Mouse (Mus musculus) embryonic fibroblast, embryonic 13.5 days (primary cell): ENCODE data around the gene Acadvl. TPM values are rescaled to one million over a fixed set of nuclear protein-coding genes. Genes with fewer than 3 reads are reported as not detected.

Source experiments
- H3K27ac ChIP-seq: 2 replicates; pipeline ENCODE4 v1.5.1; 2012; ENCODE audit warnings: low read length, control low read depth, inconsistent platforms; ENCODE audit not compliant: insufficient read depth
- H3K4me1 ChIP-seq: 2 replicates; pipeline ENCODE4 v1.6.1; 2011; ENCODE audit warnings: low read length; ENCODE audit not compliant: control insufficient read depth, insufficient read depth
- H3K4me3 ChIP-seq: 2 replicates; pipeline ENCODE4 v1.5.1; 2011; ENCODE audit warnings: mild to moderate bottlenecking, control low read depth, low read length; ENCODE audit not compliant: insufficient read depth
- CTCF ChIP-seq: IDR thresholded peaks from 2 replicates; pipeline ENCODE4 v1.5.1; 2011; ENCODE audit warnings: mild to moderate bottlenecking, control low read depth, low read length, moderate library complexity, borderline replicate concordance; ENCODE audit not compliant: insufficient read depth
- POLR2A ChIP-seq: IDR thresholded peaks from 2 replicates; pipeline ENCODE4 v1.6.1; 2011; ENCODE audit warnings: low read depth, mild to moderate bottlenecking, control low read depth, low read length, moderate library complexity
- polyA plus RNA-seq: library from polyadenylated mRNA; stranded (reverse); fragments of >200 nt; gene quantifications from 2 replicates; pipeline ENCODE4 v1.2.4, GENCODE M21; 2011; ENCODE audit warnings: low read depth; ENCODE audit not compliant: missing spikeins, insufficient read length

Acadvl gene
- polyA plus RNA-seq, 1 experiment: 47.4 TPM

- Histone ChIP-seq H3K27ac (no peak overlapping the region), H3K4me1 (0 out of 2 replicates have a peak, but pooled peaks cover 7% of the 10 kb centered on the region), H3K4me3 (no peak overlapping the region)
- no peak for TF ChIP-seq POLR2A
- TF ChIP-seq CTCF: no peak
These were observed 5.2 kb downstream of the Acadvl start for GRCm38 (mm10) chr11:70010033-70010432.

GRCm38 (mm10) chr11:70005521-70005920 lies 9.7 kb downstream of the Acadvl start:
- Histone ChIP-seq H3K4me1 (peaks cover 3% of the 10 kb centered on the region; the same call in 1 of the 2 replicates), H3K27ac (no peak overlapping the region), H3K4me3 (no peak overlapping the region)
- TF ChIP-seq CTCF (peak; percentile 26; the same call in 1 of the 2 replicates), POLR2A (no peak)

- H3K4me3 ChIP-seq: peak overlapping the region; percentile 3; the same call in 1 of the 2 replicates
- peaks cover 6% of the 10 kb centered on the region; the same call in 1 of the 2 replicates for H3K4me1 ChIP-seq
- TF ChIP-seq POLR2A: no peak
- TF ChIP-seq CTCF: no peak
- no peak overlapping the region for H3K27ac ChIP-seq
These were observed 12.7 kb downstream of the Acadvl start for GRCm38 (mm10) chr11:70002471-70002870.

GRCm38 (mm10) chr11:70001865-70002264 lies 13.3 kb downstream of the Acadvl start:
- Histone ChIP-seq H3K4me3 (peak overlapping the region; percentile 98), H3K4me1 (peaks cover 6% of the 10 kb centered on the region; the same call in 1 of the 2 replicates), H3K27ac (no peak overlapping the region)
- TF ChIP-seq CTCF (no peak), POLR2A (no peak)

GRCm38 (mm10) chr11:70001159-70001558 lies 14.1 kb downstream of the Acadvl start:
- H3K4me3 ChIP-seq: peak overlapping the region; percentile 98
- TF ChIP-seq POLR2A: no peak
- TF ChIP-seq CTCF: no peak
- H3K4me1 ChIP-seq: peaks cover 6% of the 10 kb centered on the region; the same call in 1 of the 2 replicates
- peak overlapping the region; percentile 81 for H3K27ac ChIP-seq

GRCm38 (mm10) chr11:70000396-70000898 lies 14.8 kb downstream of the Acadvl start, which contains the start of gene Dvl2:
Gene Dvl2 (plus strand): TSS chr11:70000595.
- H3K4me3 ChIP-seq: peak within 1 kb of the TSS; percentile 98
- H3K27ac ChIP-seq: peak within 1 kb of the TSS; percentile 81
- no peak for TF ChIP-seq CTCF
- TF ChIP-seq POLR2A: peak; percentile 95
- H3K4me1 ChIP-seq: peaks cover 6% of the 10 kb centered on the region; the same call in 1 of the 2 replicates

GRCm38 (mm10) chr11:69999666-70000065 lies 15.5 kb downstream of the Acadvl start:
- TF ChIP-seq CTCF (no peak), POLR2A (no peak)
- Histone ChIP-seq H3K4me1 (peaks cover 6% of the 10 kb centered on the region; the same call in 1 of the 2 replicates), H3K4me3 (no peak overlapping the region), H3K27ac (peak overlapping the region; percentile 16; the same call in 1 of the 2 replicates)

- H3K4me1 ChIP-seq: peaks cover 6% of the 10 kb centered on the region; the same call in 1 of the 2 replicates
- TF ChIP-seq POLR2A (no peak), CTCF (no peak; the same call in 1 of the 2 replicates)
- H3K27ac ChIP-seq: no peak overlapping the region
- H3K4me3 ChIP-seq: no peak overlapping the region
These were observed 16.4 kb downstream of the Acadvl start for GRCm38 (mm10) chr11:69998567-69999491.

- TF ChIP-seq POLR2A (peak; percentile 62), CTCF (no peak)
- Histone ChIP-seq H3K4me1 (0 out of 2 replicates have a peak, but pooled peaks cover 3% of the 10 kb centered on the region), H3K27ac (peak overlapping the region; percentile 94), H3K4me3 (peak overlapping the region; percentile 79)
These were observed 18.1 kb downstream of the Acadvl start for GRCm38 (mm10) chr11:69997070-69997509.
